Mouse (Mus musculus) heart, adult 2 months (tissue): Measurements from ENCODE around the gene Zdhhc4. TPM values are rescaled to one million over a fixed set of nuclear protein-coding genes. Genes with fewer than 3 reads are reported as not detected.
A peak's percentile ranks its signal among the peaks of the same experiment; 100 is the strongest.

ENCODE experiments used
- DNase-seq, 2 experiments: peaks; one replicate each; pipeline ENCODE4 v3.0.0; 2021
- H3K27ac ChIP-seq: fragments of 200-600 bp; 2 replicates; pipeline ENCODE4 v1.8.1; 2022
- H3K27me3 ChIP-seq: fragments of 200-500 bp; 2 replicates; pipeline ENCODE4 v1.6.1; 2012; ENCODE audit warnings: mild to moderate bottlenecking, low read length, inconsistent platforms, mixed read lengths; ENCODE audit not compliant: control insufficient read depth, insufficient read depth
- H3K36me3 ChIP-seq: fragments of 200-500 bp; 2 replicates; pipeline ENCODE4 v1.6.1; 2012; ENCODE audit warnings: low read length, inconsistent platforms; ENCODE audit not compliant: control insufficient read depth, insufficient read depth
- H3K4me1 ChIP-seq: fragments of 200-500 bp; 2 replicates; pipeline ENCODE4 v1.6.1; 2011; ENCODE audit warnings: low read length; ENCODE audit not compliant: control insufficient read depth, insufficient read depth
- H3K4me3 ChIP-seq: fragments of 200-600 bp; 2 replicates; pipeline ENCODE4 v1.8.1; 2022
- H3K79me2 ChIP-seq: fragments of 200-500 bp; replicated peaks from 2 replicates; pipeline ENCODE4 v1.6.1; 2012; ENCODE audit warnings: mild to moderate bottlenecking, inconsistent platforms, low read length, moderate library complexity, mixed read lengths; ENCODE audit not compliant: control insufficient read depth, insufficient read depth
- H3K9ac ChIP-seq: fragments of 200-500 bp; 2 replicates; pipeline ENCODE4 v1.6.1; 2012; ENCODE audit warnings: low read depth, mild to moderate bottlenecking, control low read depth, inconsistent platforms, low read length, mixed read lengths
- CTCF ChIP-seq: fragments of 200-600 bp; IDR thresholded peaks from 2 replicates; pipeline ENCODE4 v1.8.1; 2022; ENCODE audit warnings: antibody characterized with exemption, mild to moderate bottlenecking, moderate library complexity
- EP300 ChIP-seq: fragments of 200-500 bp; IDR thresholded peaks from 2 replicates; pipeline ENCODE4 v1.6.1; 2011; ENCODE audit warnings: low read depth, low read length, control low read depth; ENCODE audit not compliant: insufficient read depth
- POLR2A ChIP-seq: fragments of 200-500 bp; IDR thresholded peaks from 2 replicates; pipeline ENCODE4 v1.6.1; 2011; ENCODE audit warnings: mild to moderate bottlenecking, low read depth, low read length, control low read depth; ENCODE audit not compliant: insufficient read depth
- WGBS: fragments of 180-500 bp; shearing (Covaris S2); methylation state at CpG from one replicate; pipeline ENCODE4 v1.1.7; 2018; 5-methylcytosine and 5-hydroxymethylcytosine counted together
- intact Hi-C: fragments of 180-260 bp; cut with DNase I; formaldehyde crosslinking; loops from one replicate; pipeline ENCODE4 v1.15.1; 2025
- polyA plus RNA-seq: library from polyadenylated mRNA; depleted of rRNA; stranded (reverse); fragments of >200 nt; gene quantifications from 2 replicates; pipeline ENCODE4 v1.2.3, GENCODE M21; 2012
- total RNA-seq, 2 experiments: library from RNA; stranded (reverse); gene quantifications; 2 replicates each; pipeline ENCODE4 v1.2.3; 2021

The Zdhhc4 gene
- total and polyA plus RNA-seq, 3 experiments: 26.6 to 48.4 (median 26.7) TPM

DNA sequence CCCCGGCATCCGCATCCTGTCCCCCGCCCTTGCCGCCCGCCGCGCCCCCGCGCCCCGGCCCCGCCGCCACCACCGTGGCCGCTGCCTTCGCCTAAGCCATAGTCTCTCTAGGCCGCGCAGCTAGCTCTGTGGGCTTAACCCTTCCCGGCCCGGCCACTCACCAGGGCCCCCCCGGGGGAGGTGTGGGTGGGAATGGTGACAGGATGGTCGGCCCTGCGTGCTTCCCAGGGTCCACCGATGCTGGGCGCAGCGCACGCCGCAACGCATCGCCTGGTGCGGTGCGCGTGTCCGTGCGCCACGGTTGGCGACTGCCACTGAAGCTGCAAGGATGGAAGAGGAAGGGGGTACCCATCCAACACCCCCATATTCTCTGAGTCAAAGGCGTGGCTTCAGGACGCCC lies 35.7 kb downstream of the Zdhhc4 start, which contains the start of gene Zfp853:
Zfp853 (minus strand) TSS at position 220 of the 400 bp plus-strand sequence.
- Histone ChIP-seq H3K9ac (peak within 1 kb of the TSS; percentile 27; the same call in 1 of the 2 replicates), H3K4me1 (peaks cover 5% of the 10 kb centered on the region; the same call in 1 of the 2 replicates), H3K36me3 (no peaks in the 10 kb centered on the region), H3K27me3 (peaks cover 5% of the 10 kb centered on the region), H3K4me3 (peak within 1 kb of the TSS; percentile 41), H3K79me2 (no peaks in the 10 kb centered on the region), H3K27ac (no peak within 1 kb of the TSS)
- intact Hi-C loops: loop anchor here (10.0 kb wide), 1 partner anchor 209 kb away; no protein-coding TSS in a partner anchor
- 3% methylated on average over 38 of the region's 38 CpGs for WGBS
- no peak for DNase-seq
- TF ChIP-seq EP300 (no peak), POLR2A (no peak), CTCF (no peak)

DNA sequence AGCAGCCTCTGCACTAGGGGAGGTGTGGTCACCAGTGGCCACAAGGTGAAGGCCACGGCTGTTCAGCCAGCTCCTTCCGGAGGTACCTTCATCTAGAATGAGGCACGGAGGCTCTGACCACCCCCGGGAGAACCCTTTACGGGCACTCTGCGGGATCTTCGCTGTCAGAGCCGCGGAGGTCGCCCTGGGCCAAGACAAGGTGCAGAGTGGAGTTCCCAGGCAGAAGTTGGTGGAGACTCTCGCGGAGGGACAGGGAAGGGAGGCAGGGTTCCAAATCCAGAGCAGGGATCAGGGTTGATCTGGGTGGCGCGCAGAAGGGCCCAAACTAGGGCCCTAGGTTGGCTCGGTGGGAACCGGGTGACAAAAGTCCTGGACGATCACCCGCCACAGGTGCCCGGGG lies 36.2 kb downstream of the Zdhhc4 start:
- TF ChIP-seq POLR2A (no peak), EP300 (no peak), CTCF (no peak)
- DNase-seq: no peak
- peaks cover 9% of the 10 kb centered on the region for H3K27me3 ChIP-seq
- 11% methylated on average over 18 of the region's 19 CpGs for WGBS
- H3K4me1 ChIP-seq: peaks cover 5% of the 10 kb centered on the region; the same call in 1 of the 2 replicates
- intact Hi-C loops: loop anchor here (10.0 kb wide), 1 partner anchor 208 kb away; no protein-coding TSS in a partner anchor
- H3K27ac ChIP-seq: no peak overlapping the region
- H3K79me2 ChIP-seq: no peaks in the 10 kb centered on the region
- H3K4me3 ChIP-seq: no peak overlapping the region
- H3K36me3 ChIP-seq: no peaks in the 10 kb centered on the region
- no peak overlapping the region for H3K9ac ChIP-seq

DNA sequence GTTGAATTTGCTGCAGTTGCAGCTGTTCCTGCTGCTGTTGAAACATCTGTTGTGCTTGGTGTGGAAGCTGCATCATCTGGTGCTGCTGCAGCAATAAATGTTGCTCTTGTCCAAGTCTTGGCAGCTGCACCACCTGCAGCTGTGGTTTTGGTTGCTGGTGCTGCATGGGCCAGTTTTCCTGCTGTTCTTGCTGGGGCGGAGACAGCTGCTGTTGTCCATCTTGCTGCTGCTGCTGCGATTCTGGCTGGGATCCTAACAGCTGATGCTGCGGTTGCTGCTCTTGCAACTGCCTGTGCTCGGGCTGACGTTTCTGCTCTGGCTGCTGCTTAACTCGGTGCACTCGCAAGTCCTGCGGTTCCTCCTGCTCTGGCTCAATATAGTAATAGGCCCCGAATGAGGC lies 39.8 kb downstream of the Zdhhc4 start:
- H3K27ac ChIP-seq: no peak overlapping the region
- intact Hi-C loops: no loop called here
- WGBS: 77% methylated on average over 9 of the region's 9 CpGs
- no peaks in the 10 kb centered on the region for H3K36me3 ChIP-seq
- H3K27me3 ChIP-seq: peaks cover 10% of the 10 kb centered on the region
- H3K79me2 ChIP-seq: no peaks in the 10 kb centered on the region
- no peak overlapping the region for H3K4me3 ChIP-seq
- TF ChIP-seq EP300 (no peak), CTCF (no peak), POLR2A (no peak)
- no peaks in the 10 kb centered on the region for H3K4me1 ChIP-seq
- no peak overlapping the region for H3K9ac ChIP-seq
- DNase-seq: no peak

DNA sequence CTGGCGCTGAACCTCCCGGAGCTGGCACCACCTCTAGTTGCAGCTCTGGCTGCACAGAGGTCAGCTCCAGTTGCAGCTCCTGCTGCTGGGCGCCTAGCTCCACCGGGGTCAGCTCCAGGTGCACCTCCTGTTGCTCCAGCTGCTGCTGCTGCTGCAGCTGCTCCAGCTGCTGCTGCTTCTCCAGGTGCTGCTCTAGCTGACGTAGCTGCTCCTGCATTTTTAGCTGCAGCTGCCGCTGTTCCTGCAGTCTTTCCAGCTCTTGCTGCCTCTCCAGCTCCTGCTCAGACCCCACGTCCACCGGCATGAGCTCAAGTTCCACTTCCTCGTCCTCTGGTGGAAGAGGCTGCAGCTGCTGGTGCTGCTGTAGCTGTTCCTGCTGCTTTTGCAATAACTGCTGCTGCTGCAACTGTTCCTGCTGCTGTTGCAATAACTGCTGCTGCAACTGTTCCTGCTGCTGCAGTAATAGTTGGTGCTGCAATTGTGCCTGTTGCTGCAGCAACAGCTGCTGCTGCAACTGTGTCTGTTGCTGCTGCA lies 40.6 kb downstream of the Zdhhc4 start:
- TF ChIP-seq POLR2A: no peak
- no peak for TF ChIP-seq CTCF
- no peak for TF ChIP-seq EP300
- no peak for DNase-seq
- Histone ChIP-seq H3K27ac (no peak overlapping the region), H3K36me3 (no peaks in the 10 kb centered on the region), H3K27me3 (peaks cover 7% of the 10 kb centered on the region), H3K9ac (no peak overlapping the region), H3K4me1 (no peaks in the 10 kb centered on the region), H3K79me2 (no peaks in the 10 kb centered on the region), H3K4me3 (no peak overlapping the region; the same call in 1 of the 2 replicates)
- WGBS: 27% methylated on average over 9 of the region's 9 CpGs
- intact Hi-C loops: no loop called here

DNA sequence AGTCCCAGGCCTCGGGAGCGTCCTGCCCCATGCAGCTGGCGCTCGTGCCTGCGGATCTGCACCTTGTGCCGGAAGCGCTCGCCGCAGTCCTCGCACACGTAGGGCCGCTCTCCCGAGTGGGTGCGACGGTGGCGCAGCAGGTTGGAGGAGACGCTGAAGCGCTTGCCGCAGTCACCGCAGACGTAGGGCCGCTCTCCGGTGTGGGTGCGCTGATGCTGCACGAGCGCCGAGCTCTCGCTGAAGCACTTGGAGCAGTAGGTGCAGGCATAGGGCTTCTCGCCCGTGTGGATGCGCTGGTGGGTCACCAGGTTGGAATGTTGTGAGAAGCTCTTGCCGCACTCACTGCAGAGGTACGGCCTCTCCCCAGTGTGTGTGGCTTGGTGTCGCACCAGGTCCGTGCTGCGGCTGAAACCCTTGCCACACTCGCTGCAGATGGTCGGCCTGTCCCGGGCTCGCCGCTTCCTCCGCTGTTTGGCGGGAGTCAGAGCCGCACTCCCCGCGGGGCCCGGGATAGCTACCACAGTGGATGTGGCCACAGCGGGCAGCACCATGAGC lies 41.2 kb downstream of the Zdhhc4 start:
- no peaks in the 10 kb centered on the region for H3K4me1 ChIP-seq
- H3K4me3 ChIP-seq: peak overlapping the region; percentile 23

DNA sequence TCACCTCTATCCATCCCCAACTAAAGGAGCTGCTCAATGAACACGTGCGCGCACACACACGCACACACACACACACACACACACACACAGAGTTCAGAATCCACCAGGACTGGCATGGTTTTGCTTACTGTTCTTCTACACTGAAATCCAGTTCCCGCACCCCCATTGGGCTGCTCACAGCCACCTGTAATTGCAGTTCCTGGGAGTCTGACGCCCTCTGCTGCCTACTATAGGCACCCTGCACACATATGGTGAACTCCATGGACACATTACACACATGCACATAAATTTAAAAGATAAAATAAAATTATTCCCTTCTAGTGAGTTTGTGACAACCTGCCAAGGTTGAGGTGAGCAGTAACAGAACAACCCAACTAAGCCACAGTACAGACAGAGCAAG lies 44.3 kb downstream of the Zdhhc4 start:
- TF ChIP-seq CTCF: peak; percentile 14; the same call in 1 of the 2 replicates
- no peak for TF ChIP-seq POLR2A
- TF ChIP-seq EP300: no peak
- Histone ChIP-seq H3K79me2 (no peaks in the 10 kb centered on the region), H3K36me3 (no peaks in the 10 kb centered on the region), H3K27ac (no peak overlapping the region), H3K9ac (no peak overlapping the region), H3K4me1 (no peaks in the 10 kb centered on the region), H3K4me3 (no peak overlapping the region), H3K27me3 (peaks cover 6% of the 10 kb centered on the region)
- intact Hi-C loops: no loop called here
- no peak for DNase-seq
- WGBS: 48% methylated on average over 6 of the region's 6 CpGs

More for the DNA sequence above, 41.2 kb downstream of the Zdhhc4 start:
- TF ChIP-seq EP300 (no peak), POLR2A (no peak), CTCF (no peak)
- Histone ChIP-seq H3K27me3 (peaks cover 6% of the 10 kb centered on the region), H3K9ac (no peak overlapping the region), H3K79me2 (no peaks in the 10 kb centered on the region), H3K27ac (no peak overlapping the region), H3K36me3 (no peaks in the 10 kb centered on the region)
- WGBS: 7% methylated on average over 48 of the region's 48 CpGs
- intact Hi-C loops: no loop called here
- no peak for DNase-seq
